ENCODE assay signal across 20 mouse cellular contexts in the genomic region with DNA sequence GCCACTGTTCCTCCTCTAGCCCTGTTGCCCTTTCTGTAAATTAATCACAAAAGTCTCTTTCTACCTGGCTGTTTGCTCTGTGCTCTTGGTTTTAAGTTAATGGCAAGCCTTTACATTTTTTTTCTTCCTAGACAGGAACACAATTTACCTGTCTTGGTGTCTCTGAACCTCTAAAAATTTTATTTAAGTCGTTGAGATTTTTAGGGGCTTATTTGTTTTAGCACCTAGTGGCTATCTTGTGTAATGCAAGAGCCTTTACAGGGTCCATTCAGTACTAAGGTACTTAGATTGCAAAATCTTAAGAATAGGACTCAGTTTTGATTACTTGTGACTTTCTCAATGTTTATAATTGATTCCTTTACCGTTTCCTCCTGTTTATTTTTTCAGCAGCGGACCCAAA.
A peak's percentile ranks its signal among the peaks of the same experiment; 100 is the strongest.
DNase-seq lines count a peak whose midpoint lies in the region; ATAC-seq and TF ChIP-seq lines count a peak whose summit lies in the region.
"Had no signal": no experiment of that assay in that cellular context is flagged by ENCODE, and none has a peak within 500 bp of the region (broad histone marks: within the 10 kb centered on the region; RNA-seq: fewer than 3 reads in every experiment).

No protein-coding gene starts in this region.

- H3K4me3 ChIP-seq in embryonic facial prominence, embryonic 11.5 days (ENCODE audit: low read depth, low read length), result no peak overlapping the region
- H3K4me3 ChIP-seq in embryonic facial prominence, embryonic 10.5 days, result no peak overlapping the region
- H3K4me3 ChIP-seq in kidney, postnatal 0 days (replicated peaks; ENCODE audit: low read depth, low read length), result no peak overlapping the region
- H3K4me3 ChIP-seq: heart, embryonic 15.5 days; hindbrain, embryonic 13.5 days; limb, embryonic 12.5 days; liver, embryonic 15.5 days; neural tube, embryonic 15.5 days had no signal

- no peak overlapping the region for H3K9ac ChIP-seq in embryonic facial prominence, embryonic 11.5 days (replicated peaks; ENCODE audit: low read length)
- no peak overlapping the region for H3K9ac ChIP-seq in kidney, postnatal 0 days (ENCODE audit: low read depth, low read length)
- H3K9ac ChIP-seq: heart, embryonic 15.5 days; hindbrain, embryonic 13.5 days; limb, embryonic 12.5 days; liver, embryonic 15.5 days; neural tube, embryonic 15.5 days had no signal

- H3K27ac ChIP-seq in embryonic facial prominence, embryonic 11.5 days (replicated peaks; ENCODE audit: low read depth, low read length), result no peak overlapping the region
- H3K27ac ChIP-seq in embryonic facial prominence, embryonic 10.5 days (replicated peaks), result no peak overlapping the region
- no peak overlapping the region for H3K27ac ChIP-seq in kidney, postnatal 0 days
- H3K27ac ChIP-seq: heart, embryonic 15.5 days; hindbrain, embryonic 13.5 days; limb, embryonic 12.5 days; liver, embryonic 15.5 days; macrophage; neural tube, embryonic 15.5 days had no signal

- H3K9me3 ChIP-seq in embryonic facial prominence, embryonic 11.5 days (replicated peaks; ENCODE audit: control insufficient read depth, low read length), result no peaks in the 10 kb centered on the region
- H3K9me3 ChIP-seq in embryonic facial prominence, embryonic 10.5 days, result no peaks in the 10 kb centered on the region
- no peaks in the 10 kb centered on the region for H3K9me3 ChIP-seq in kidney, postnatal 0 days (replicated peaks; ENCODE audit: low read length)
- H3K9me3 ChIP-seq: heart, embryonic 15.5 days; hindbrain, embryonic 13.5 days; limb, embryonic 12.5 days; liver, embryonic 15.5 days; neural tube, embryonic 15.5 days had no signal

- no peak overlapping the region for H3K4me2 ChIP-seq in embryonic facial prominence, embryonic 11.5 days (ENCODE audit: low read depth, low read length)
- no peak overlapping the region for H3K4me2 ChIP-seq in kidney, postnatal 0 days (ENCODE audit: low read length)
- H3K4me2 ChIP-seq: heart, embryonic 15.5 days; hindbrain, embryonic 13.5 days; limb, embryonic 12.5 days; liver, embryonic 15.5 days; neural tube, embryonic 15.5 days had no signal

- DNase-seq in embryonic facial prominence, embryonic 11.5 days (ENCODE audit: low spot score), result peak; percentile 29
- DNase-seq in embryonic facial prominence, embryonic 10.5 days (ENCODE audit: low spot score), result no peak
- peak; percentile 32 for DNase-seq in kidney, postnatal 0 days (ENCODE audit: low spot score)
- DNase-seq in kidney, postnatal 36 days, result no peak
- DNase-seq in 416B (ENCODE audit: low read depth), result peak; percentile 27
- peak; percentile 23 for DNase-seq in ZHBTc4 (ENCODE audit: low read depth, low spot score)
- DNase-seq in yolk sac, embryonic 10.5 days (ENCODE audit: low spot score), result no peak
- DNase-seq: adrenal gland, postnatal 14 days; B cell, adult 2 months; cerebellum, adult 8-10 months; kidney, adult 2 months; kidney, postnatal 4 days; thymus, postnatal 36 days had no signal

- no peaks in the 10 kb centered on the region for H3K4me1 ChIP-seq in embryonic facial prominence, embryonic 11.5 days (ENCODE audit: control insufficient read depth, insufficient read depth, low read length)
- H3K4me1 ChIP-seq in embryonic facial prominence, embryonic 10.5 days, result peaks cover 23% of the 10 kb centered on the region
- no peaks in the 10 kb centered on the region for H3K4me1 ChIP-seq in kidney, postnatal 0 days (replicated peaks; ENCODE audit: insufficient read depth, low read length)
- H3K4me1 ChIP-seq: heart, embryonic 15.5 days; limb, embryonic 12.5 days; liver, embryonic 15.5 days had no signal

- no peaks in the 10 kb centered on the region for H3K27me3 ChIP-seq in embryonic facial prominence, embryonic 11.5 days (ENCODE audit: control insufficient read depth, insufficient read depth, low read length)
- no peaks in the 10 kb centered on the region for H3K27me3 ChIP-seq in embryonic facial prominence, embryonic 10.5 days (replicated peaks; ENCODE audit: low read depth, poor library complexity, severe bottlenecking)
- no peaks in the 10 kb centered on the region for H3K27me3 ChIP-seq in kidney, postnatal 0 days (ENCODE audit: insufficient read depth, low read length)
- H3K27me3 ChIP-seq: heart, embryonic 15.5 days; hindbrain, embryonic 13.5 days; liver, embryonic 15.5 days; neural tube, embryonic 15.5 days had no signal

- WGBS in embryonic facial prominence, embryonic 11.5 days, result 56% methylated on average over 3 of the region's 3 CpGs
- 66% methylated on average over 3 of the region's 3 CpGs for WGBS in embryonic facial prominence, embryonic 10.5 days
- 61% methylated on average over 3 of the region's 3 CpGs for WGBS in kidney, postnatal 0 days

- no peaks in the 10 kb centered on the region for H3K36me3 ChIP-seq in embryonic facial prominence, embryonic 11.5 days (replicated peaks; ENCODE audit: control insufficient read depth, insufficient read depth, low read depth, low read length)
- no peaks in the 10 kb centered on the region for H3K36me3 ChIP-seq in embryonic facial prominence, embryonic 10.5 days (replicated peaks)
- no peaks in the 10 kb centered on the region for H3K36me3 ChIP-seq in kidney, postnatal 0 days (ENCODE audit: insufficient read depth, low read length)
- H3K36me3 ChIP-seq: heart, embryonic 15.5 days; hindbrain, embryonic 13.5 days; limb, embryonic 12.5 days; liver, embryonic 15.5 days; neural tube, embryonic 15.5 days had no signal

- no peak for ATAC-seq in embryonic facial prominence, embryonic 11.5 days (replicated peaks; ENCODE audit: insufficient number of reproducible peaks, low FRiP score, low TSS enrichment, low read depth)
- ATAC-seq in kidney, postnatal 0 days (replicated peaks; ENCODE audit: low FRiP score, low read depth), result no peak
- no peak for ATAC-seq in cerebellum, adult (ENCODE audit: insufficient number of reproducible peaks, low FRiP score, low TSS enrichment)

- peak; percentile 43; the same call in 1 of the 2 replicates for TF ChIP-seq CTCF in kidney, postnatal 0 days (IDR thresholded peaks at IDR 0.05; ENCODE audit: low read depth)

Comparison
In these comparisons a context has a peak if more than half of its experiments do, and no peak if none do; other contexts are left out.
1. DNase-seq: peak in embryonic facial prominence, embryonic 11.5 days (single experiment), kidney, postnatal 0 days (single experiment), 416B (single experiment) and ZHBTc4 (single experiment); none in embryonic facial prominence, embryonic 10.5 days (single experiment), kidney, postnatal 36 days (0 of 2) and yolk sac, embryonic 10.5 days (single experiment).